Mouse (Mus musculus): ENCODE measurements around the gene Parp1. TPM values are rescaled to one million over a fixed set of nuclear protein-coding genes. Genes with fewer than 3 reads are reported as not detected.
A peak's percentile ranks its signal among the peaks of the same experiment; 100 is the strongest.

Gene Parp1
- 192 and 213 TPM in 2 replicates for polyA plus RNA-seq (2014; fragmentation: Nextera tagmentation; extraction: Ambion mirVana)

- WGBS: under 1% methylated on average over 60 of the region's 67 CpGs
Measured at GRCm38 (mm10) chr1:180568761-180569452, at the start of gene Parp1. TSS of gene Parp1 (plus strand) at chr1:180568924.

GRCm38 (mm10) chr1:180519520-180519919, 49.2 kb upstream of the Parp1 start:
- Histone ChIP-seq H3K4me1 (ENCODE audit: control insufficient read depth, insufficient read depth, low read length) (no peaks in the 10 kb centered on the region), H3K9me3 (ENCODE audit: control insufficient read depth, low read length) (no peaks in the 10 kb centered on the region), H3K9ac (ENCODE audit: low read length) (no peak overlapping the region), H3K4me2 (ENCODE audit: low read depth, severe bottlenecking) (no peak overlapping the region), H3K27ac (replicated peaks; ENCODE audit: low read depth, low read length) (no peak overlapping the region), H3K4me3 (ENCODE audit: low read depth, low read length) (no peak overlapping the region), H3K36me3 (ENCODE audit: control insufficient read depth, insufficient read depth, low read length) (no peaks in the 10 kb centered on the region), H3K27me3 (ENCODE audit: control insufficient read depth, insufficient read depth, low read length) (no peaks in the 10 kb centered on the region)
- DNase-seq (ENCODE audit: low spot score) (no peak), ATAC-seq (ENCODE audit: insufficient number of reproducible peaks, low FRiP score, low TSS enrichment, low read depth) (no peak)
- 94% methylated on average over 8 of the region's 8 CpGs for WGBS

More at GRCm38 (mm10) chr1:180568761-180569452, at the start of gene Parp1:
- peak within 1 kb of the TSS; percentile 90 for H3K4me2 ChIP-seq (ENCODE audit: low read depth, severe bottlenecking)
- peaks cover 11% of the 10 kb centered on the region for H3K36me3 ChIP-seq (ENCODE audit: control insufficient read depth, insufficient read depth, low read length)
- H3K4me1 ChIP-seq (ENCODE audit: control insufficient read depth, insufficient read depth, low read length): peaks cover 8% of the 10 kb centered on the region
- H3K27me3 ChIP-seq (ENCODE audit: control insufficient read depth, insufficient read depth, low read length): no peaks in the 10 kb centered on the region
- H3K9me3 ChIP-seq (ENCODE audit: control insufficient read depth, low read length): no peaks in the 10 kb centered on the region
- peak within 1 kb of the TSS; percentile 88 for H3K27ac ChIP-seq (replicated peaks; ENCODE audit: low read depth, low read length)
- H3K4me3 ChIP-seq (ENCODE audit: low read depth, low read length): peak within 1 kb of the TSS; percentile 81
- peak; percentile 94 for ATAC-seq (ENCODE audit: insufficient number of reproducible peaks, low FRiP score, low TSS enrichment, low read depth)
- DNase-seq (ENCODE audit: low spot score): peak; percentile 99
- peak within 1 kb of the TSS; percentile 81 for H3K9ac ChIP-seq (ENCODE audit: low read length)

- DNase-seq (ENCODE audit: low spot score) (no peak), ATAC-seq (ENCODE audit: insufficient number of reproducible peaks, low FRiP score, low TSS enrichment, low read depth) (no peak)
- no peak overlapping the region for H3K27ac ChIP-seq (replicated peaks; ENCODE audit: low read depth, low read length)
- no peak overlapping the region for H3K4me2 ChIP-seq (ENCODE audit: low read depth, severe bottlenecking)
- no peaks in the 10 kb centered on the region for H3K27me3 ChIP-seq (ENCODE audit: control insufficient read depth, insufficient read depth, low read length)
- no peak overlapping the region for H3K4me3 ChIP-seq (ENCODE audit: low read depth, low read length)
- H3K4me1 ChIP-seq (ENCODE audit: control insufficient read depth, insufficient read depth, low read length): no peaks in the 10 kb centered on the region
- H3K36me3 ChIP-seq (ENCODE audit: control insufficient read depth, insufficient read depth, low read length): no peaks in the 10 kb centered on the region
- 75% methylated on average over 7 of the region's 7 CpGs for WGBS
- H3K9ac ChIP-seq (ENCODE audit: low read length): no peak overlapping the region
- H3K9me3 ChIP-seq (ENCODE audit: control insufficient read depth, low read length): no peaks in the 10 kb centered on the region
Measured at GRCm38 (mm10) chr1:180520190-180520589, 48.5 kb upstream of the Parp1 start.

GRCm38 (mm10) chr1:180523320-180523719, 45.4 kb upstream of the Parp1 start:
- Histone ChIP-seq H3K27me3 (ENCODE audit: control insufficient read depth, insufficient read depth, low read length) (no peaks in the 10 kb centered on the region), H3K4me2 (ENCODE audit: low read depth, severe bottlenecking) (no peak overlapping the region), H3K9me3 (ENCODE audit: control insufficient read depth, low read length) (no peaks in the 10 kb centered on the region), H3K9ac (ENCODE audit: low read length) (no peak overlapping the region), H3K4me1 (ENCODE audit: control insufficient read depth, insufficient read depth, low read length) (no peaks in the 10 kb centered on the region), H3K27ac (replicated peaks; ENCODE audit: low read depth, low read length) (no peak overlapping the region), H3K36me3 (ENCODE audit: control insufficient read depth, insufficient read depth, low read length) (no peaks in the 10 kb centered on the region), H3K4me3 (ENCODE audit: low read depth, low read length) (no peak overlapping the region)
- ATAC-seq (ENCODE audit: insufficient number of reproducible peaks, low FRiP score, low TSS enrichment, low read depth) (no peak), DNase-seq (ENCODE audit: low spot score) (no peak)
- 75% methylated on average over 2 of the region's 2 CpGs for WGBS

- H3K4me3 ChIP-seq (ENCODE audit: low read depth, low read length): no peak overlapping the region
- no peak for DNase-seq (ENCODE audit: low spot score)
- H3K4me1 ChIP-seq (ENCODE audit: control insufficient read depth, insufficient read depth, low read length): no peaks in the 10 kb centered on the region
- ATAC-seq (ENCODE audit: insufficient number of reproducible peaks, low FRiP score, low TSS enrichment, low read depth): no peak
- H3K36me3 ChIP-seq (ENCODE audit: control insufficient read depth, insufficient read depth, low read length): no peaks in the 10 kb centered on the region
- H3K27ac ChIP-seq (replicated peaks; ENCODE audit: low read depth, low read length): no peak overlapping the region
- no peak overlapping the region for H3K9ac ChIP-seq (ENCODE audit: low read length)
- H3K27me3 ChIP-seq (ENCODE audit: control insufficient read depth, insufficient read depth, low read length): no peaks in the 10 kb centered on the region
- H3K9me3 ChIP-seq (ENCODE audit: control insufficient read depth, low read length): no peaks in the 10 kb centered on the region
- WGBS: 86% methylated on average over 1 of the region's 1 CpGs
- no peak overlapping the region for H3K4me2 ChIP-seq (ENCODE audit: low read depth, severe bottlenecking)
Measured at GRCm38 (mm10) chr1:180525301-180525700, 43.4 kb upstream of the Parp1 start.

GRCm38 (mm10) chr1:180529847-180530246, 38.9 kb upstream of the Parp1 start:
- no peak overlapping the region for H3K4me2 ChIP-seq (ENCODE audit: low read depth, severe bottlenecking)
- no peaks in the 10 kb centered on the region for H3K36me3 ChIP-seq (ENCODE audit: control insufficient read depth, insufficient read depth, low read length)
- H3K9ac ChIP-seq (ENCODE audit: low read length): no peak overlapping the region
- H3K9me3 ChIP-seq (ENCODE audit: control insufficient read depth, low read length): no peaks in the 10 kb centered on the region
- no peak overlapping the region for H3K27ac ChIP-seq (replicated peaks; ENCODE audit: low read depth, low read length)
- no peak overlapping the region for H3K4me3 ChIP-seq (ENCODE audit: low read depth, low read length)
- no peaks in the 10 kb centered on the region for H3K27me3 ChIP-seq (ENCODE audit: control insufficient read depth, insufficient read depth, low read length)
- 91% methylated on average over 7 of the region's 7 CpGs for WGBS
- DNase-seq (ENCODE audit: low spot score) (no peak), ATAC-seq (ENCODE audit: insufficient number of reproducible peaks, low FRiP score, low TSS enrichment, low read depth) (no peak)
- H3K4me1 ChIP-seq (ENCODE audit: control insufficient read depth, insufficient read depth, low read length): no peaks in the 10 kb centered on the region

GRCm38 (mm10) chr1:180530457-180531263, 38.1 kb upstream of the Parp1 start:
- Histone ChIP-seq H3K9me3 (ENCODE audit: control insufficient read depth, low read length) (no peaks in the 10 kb centered on the region), H3K4me2 (ENCODE audit: low read depth, severe bottlenecking) (no peak overlapping the region), H3K36me3 (ENCODE audit: control insufficient read depth, insufficient read depth, low read length) (no peaks in the 10 kb centered on the region), H3K4me1 (ENCODE audit: control insufficient read depth, insufficient read depth, low read length) (no peaks in the 10 kb centered on the region), H3K27me3 (ENCODE audit: control insufficient read depth, insufficient read depth, low read length) (no peaks in the 10 kb centered on the region), H3K9ac (ENCODE audit: low read length) (no peak overlapping the region), H3K27ac (replicated peaks; ENCODE audit: low read depth, low read length) (no peak overlapping the region), H3K4me3 (ENCODE audit: low read depth, low read length) (no peak overlapping the region)
- DNase-seq (ENCODE audit: low spot score): no peak
- WGBS: 58% methylated on average over 8 of the region's 8 CpGs
- no peak for ATAC-seq (ENCODE audit: insufficient number of reproducible peaks, low FRiP score, low TSS enrichment, low read depth)

GRCm38 (mm10) chr1:180532671-180533070, 36.1 kb upstream of the Parp1 start:
- H3K27me3 ChIP-seq (ENCODE audit: control insufficient read depth, insufficient read depth, low read length): no peaks in the 10 kb centered on the region
- no peaks in the 10 kb centered on the region for H3K9me3 ChIP-seq (ENCODE audit: control insufficient read depth, low read length)
- no peak overlapping the region for H3K27ac ChIP-seq (replicated peaks; ENCODE audit: low read depth, low read length)
- 93% methylated on average over 11 of the region's 11 CpGs for WGBS
- H3K36me3 ChIP-seq (ENCODE audit: control insufficient read depth, insufficient read depth, low read length): no peaks in the 10 kb centered on the region
- ATAC-seq (ENCODE audit: insufficient number of reproducible peaks, low FRiP score, low TSS enrichment, low read depth) (no peak), DNase-seq (ENCODE audit: low spot score) (no peak)
- no peaks in the 10 kb centered on the region for H3K4me1 ChIP-seq (ENCODE audit: control insufficient read depth, insufficient read depth, low read length)
- H3K4me2 ChIP-seq (ENCODE audit: low read depth, severe bottlenecking): no peak overlapping the region
- no peak overlapping the region for H3K9ac ChIP-seq (ENCODE audit: low read length)
- no peak overlapping the region for H3K4me3 ChIP-seq (ENCODE audit: low read depth, low read length)
